Mouse (Mus musculus): Measurements from ENCODE around the gene Fgf14.
"Not testable (repeated sequence)": the region's sequence is repeated elsewhere in the genome, so short reads cannot be mapped to it uniquely, and the experiment has no call there.

Gene Fgf14

GRCm38 (mm10) chr14:124676506-124677177, at the start of gene Fgf14:
Fgf14 (minus strand) TSS chr14:124677127.
- no peak for DNase-seq (ENCODE audit: low spot score in 2 of 2)

- peak; percentile 68 to 84 for DNase-seq (ENCODE audit: low spot score in 2 of 2)
Measured at GRCm38 (mm10) chr14:124677379-124677778, 452 bp upstream of the Fgf14 start.

GRCm38 (mm10) chr14:124675654-124676505, 1.0 kb downstream of the Fgf14 start:
- DNase-seq (ENCODE audit: low spot score in 2 of 2): peak; percentile 46 to 58

GRCm38 (mm10) chr14:124675142-124675653, 1.7 kb downstream of the Fgf14 start:
- DNase-seq (ENCODE audit: low spot score in 2 of 2): peak; percentile 32 to 49

- DNase-seq (ENCODE audit: low spot score in 2 of 2): peak in 1 of 2 experiments; percentile 20
Measured at GRCm38 (mm10) chr14:124674536-124675141, 2.3 kb downstream of the Fgf14 start.

GRCm38 (mm10) chr14:124669739-124670138, 7.2 kb downstream of the Fgf14 start:
- peak; percentile 17 to 20 for DNase-seq (ENCODE audit: low spot score in 2 of 2)

GRCm38 (mm10) chr14:124642822-124643221, 34.1 kb downstream of the Fgf14 start:
- no peak for DNase-seq (ENCODE audit: low spot score in 2 of 2)

- DNase-seq (ENCODE audit: low spot score in 2 of 2): peak in 1 of 2 experiments; percentile 8
Measured at GRCm38 (mm10) chr14:124634881-124635280, 42.0 kb downstream of the Fgf14 start.

GRCm38 (mm10) chr14:124613473-124613872, 63.5 kb downstream of the Fgf14 start:
- DNase-seq (ENCODE audit: low spot score in 2 of 2): no peak

- no peak for DNase-seq (ENCODE audit: low spot score in 2 of 2)
Measured at GRCm38 (mm10) chr14:124606036-124606711, 70.8 kb downstream of the Fgf14 start.

GRCm38 (mm10) chr14:124605031-124605743, 71.7 kb downstream of the Fgf14 start:
- DNase-seq (ENCODE audit: low spot score in 2 of 2): peak in 1 of 2 experiments; percentile 2

GRCm38 (mm10) chr14:124576571-124576970, 100.4 kb downstream of the Fgf14 start:
- DNase-seq (ENCODE audit: low spot score in 2 of 2): no peak

GRCm38 (mm10) chr14:124575130-124575885, 101.6 kb downstream of the Fgf14 start:
- DNase-seq (ENCODE audit: low spot score in 2 of 2): peak; percentile 2 to 8

- no peak for DNase-seq (ENCODE audit: low spot score in 2 of 2)
Measured at GRCm38 (mm10) chr14:124566445-124566844, 110.5 kb downstream of the Fgf14 start.

GRCm38 (mm10) chr14:124561544-124561943, 115.4 kb downstream of the Fgf14 start:
- no peak for DNase-seq (ENCODE audit: low spot score in 2 of 2)

- DNase-seq (ENCODE audit: low spot score in 2 of 2): no peak
Measured at GRCm38 (mm10) chr14:124536106-124536505, 140.8 kb downstream of the Fgf14 start.

- not testable (repeated sequence) for DNase-seq (ENCODE audit: low spot score in 2 of 2)
Measured at GRCm38 (mm10) chr14:124535376-124535775, 141.6 kb downstream of the Fgf14 start.

GRCm38 (mm10) chr14:124532051-124532450, 144.9 kb downstream of the Fgf14 start:
- DNase-seq (ENCODE audit: low spot score in 2 of 2): no peak

- no peak for DNase-seq (ENCODE audit: low spot score in 2 of 2)
Measured at GRCm38 (mm10) chr14:124512009-124512408, 164.9 kb downstream of the Fgf14 start.

GRCm38 (mm10) chr14:124488971-124489370, 188.0 kb downstream of the Fgf14 start:
- no peak for DNase-seq (ENCODE audit: low spot score in 2 of 2)

All from right cerebral cortex, postnatal 36 days (tissue).